Mouse (Mus musculus): ENCODE measurements around the gene Srcap. TPM values are rescaled to one million over a fixed set of nuclear protein-coding genes. Genes with fewer than 3 reads are reported as not detected.

Srcap gene
- polyA plus RNA-seq, 1 experiment from 2014 or later, result 30.9 TPM

DNA sequence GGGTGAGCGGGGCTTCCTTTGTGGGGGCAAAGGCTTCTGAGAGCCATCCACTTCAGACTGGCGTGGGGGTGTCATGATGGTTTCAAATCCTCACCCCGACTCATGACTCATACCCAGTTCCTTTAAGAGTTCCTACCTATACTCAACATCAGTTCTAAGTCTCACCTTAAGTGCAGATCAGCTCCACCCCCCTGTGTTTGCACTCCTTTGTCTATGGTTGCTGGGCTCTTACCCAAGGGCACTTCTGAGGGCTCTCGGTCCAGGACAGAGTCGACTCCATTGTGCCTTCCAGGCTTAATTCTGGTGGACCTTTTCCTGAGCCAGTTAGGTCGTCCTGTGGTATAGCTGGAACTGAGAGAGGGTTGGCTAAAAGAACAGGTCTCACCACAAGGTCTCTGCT, 95.4 kb downstream of the Srcap start:
- no peaks in the 10 kb centered on the region for H3K27me3 ChIP-seq (replicated peaks)
- no peaks in the 10 kb centered on the region for H3K4me1 ChIP-seq
- no peak for ATAC-seq (ENCODE audit: extremely low read depth, insufficient number of reproducible peaks, low FRiP score, low TSS enrichment)
- no peak overlapping the region for H3K4me3 ChIP-seq
- no peak overlapping the region for H3K9ac ChIP-seq
- peaks cover 91% of the 10 kb centered on the region for H3K36me3 ChIP-seq
- WGBS, result 75% methylated on average over 6 of the region's 6 CpGs
- H3K9me3 ChIP-seq, result peaks cover 24% of the 10 kb centered on the region
- H3K4me2 ChIP-seq, result no peak overlapping the region
- H3K27ac ChIP-seq (replicated peaks), result no peak overlapping the region

Small RNA genes within 50 kb of the gene (microRNA-seq; reads per million reads assigned to microRNA genes)
- gene Gm47278 (not detected), gene Mir7060 (not detected)

Other genes with a start within 250 kb of the Srcap start
- 57.1 and 61.6 TPM in 2 replicates for gene Sephs2, start 237.9 kb upstream of the Srcap start, polyA plus RNA-seq (2015; fragmentation: Nextera tagmentation; extraction: Ambion mirVana)
- 0.98 and 1.2 TPM in 2 replicates for gene Itgal, start 215.7 kb upstream of the Srcap start, polyA plus RNA-seq (2015; fragmentation: Nextera tagmentation; extraction: Ambion mirVana)
- 16.5 and 16.6 TPM in 2 replicates for gene Zfp768, start 166.4 kb upstream of the Srcap start, polyA plus RNA-seq (2015; fragmentation: Nextera tagmentation; extraction: Ambion mirVana)
- gene Zfp747, start 135.9 kb upstream of the Srcap start, polyA plus RNA-seq (2015; fragmentation: Nextera tagmentation; extraction: Ambion mirVana), result 4.7 and 5.3 TPM in 2 replicates
- gene 9130019O22Rik, start 124.8 kb upstream of the Srcap start, polyA plus RNA-seq (2015; fragmentation: Nextera tagmentation; extraction: Ambion mirVana), result 3.6 TPM in 2 replicates
- gene E430018J23Rik, start 118.4 kb upstream of the Srcap start, polyA plus RNA-seq (2015; fragmentation: Nextera tagmentation; extraction: Ambion mirVana), result 4.3 and 4.9 TPM in 2 replicates
- gene Zfp764, start 105.2 kb upstream of the Srcap start, polyA plus RNA-seq (2015; fragmentation: Nextera tagmentation; extraction: Ambion mirVana), result 4.6 and 5.0 TPM in 2 replicates
- 13.5 and 16.3 TPM in 2 replicates for gene Zfp688, start 89.9 kb upstream of the Srcap start, polyA plus RNA-seq (2015; fragmentation: Nextera tagmentation; extraction: Ambion mirVana)
- 5.1 and 5.2 TPM in 2 replicates for gene Zfp689, start 62.8 kb upstream of the Srcap start, polyA plus RNA-seq (2015; fragmentation: Nextera tagmentation; extraction: Ambion mirVana)
- 27.3 and 27.7 TPM in 2 replicates for gene Prr14, start 52.4 kb upstream of the Srcap start, polyA plus RNA-seq (2015; fragmentation: Nextera tagmentation; extraction: Ambion mirVana)
- gene Fbrs, start 32.8 kb upstream of the Srcap start, polyA plus RNA-seq (2015; fragmentation: Nextera tagmentation; extraction: Ambion mirVana), result 7.3 and 7.7 TPM in 2 replicates
- 9.4 TPM in 2 replicates for gene Gm42715, start 7.6 kb downstream of the Srcap start, polyA plus RNA-seq (2015; fragmentation: Nextera tagmentation; extraction: Ambion mirVana)
- gene Tmem265, start 49.4 kb downstream of the Srcap start, polyA plus RNA-seq (2015; fragmentation: Nextera tagmentation; extraction: Ambion mirVana), result 0.47 and 3.5 TPM in 2 replicates
- 30.2 and 34.3 TPM in 2 replicates for gene Phkg2, start 61.4 kb downstream of the Srcap start, polyA plus RNA-seq (2015; fragmentation: Nextera tagmentation; extraction: Ambion mirVana)
- gene Ccdc189, start 76.6 kb downstream of the Srcap start, polyA plus RNA-seq (2015; fragmentation: Nextera tagmentation; extraction: Ambion mirVana), result 7.8 and 8.4 TPM in 2 replicates
- gene Rnf40, start 76.8 kb downstream of the Srcap start, polyA plus RNA-seq (2015; fragmentation: Nextera tagmentation; extraction: Ambion mirVana), result 25.7 and 26.9 TPM in 2 replicates
- gene Zfp629, start 103.8 kb downstream of the Srcap start, polyA plus RNA-seq (2015; fragmentation: Nextera tagmentation; extraction: Ambion mirVana), result 8.4 and 9.5 TPM in 2 replicates
- gene Bcl7c, start 196.9 kb downstream of the Srcap start, polyA plus RNA-seq (2015; fragmentation: Nextera tagmentation; extraction: Ambion mirVana), result 30.7 and 35.8 TPM in 2 replicates
- gene Ctf1, start 200.8 kb downstream of the Srcap start, polyA plus RNA-seq (2015; fragmentation: Nextera tagmentation; extraction: Ambion mirVana), result 4.6 TPM in 2 replicates
- 0.08 TPM in 1 of 2 replicates, not detected in the other for gene Ctf2, start 220.2 kb downstream of the Srcap start, polyA plus RNA-seq (2015; fragmentation: Nextera tagmentation; extraction: Ambion mirVana)
- 1.8 and 3.0 TPM in 2 replicates for gene Fbxl19, start 232.6 kb downstream of the Srcap start, polyA plus RNA-seq (2015; fragmentation: Nextera tagmentation; extraction: Ambion mirVana)

Data from heart, embryonic 13.5 days (tissue).